Mouse (Mus musculus) v-Abl transformed pro-B cells (cell line): ENCODE measurements around the gene Card14.
"Not testable (repeated sequence)": the region's sequence is repeated elsewhere in the genome, so short reads cannot be mapped to it uniquely, and the experiment has no call there.

ENCODE experiments used
- in situ Hi-C, 2 experiments: fragments of 400-800 bp; cut with MboI; formaldehyde crosslinking; loops; one replicate each; pipeline ENCODE4 v1.15.1; 2025; ENCODE audit not compliant: unreplicated experiment in 2 of 2

Gene Card14

GRCm38 (mm10) chr11:119353946-119354345 lies 46.4 kb downstream of the Card14 start:
- in situ Hi-C loops, result no loop called here

DNA sequence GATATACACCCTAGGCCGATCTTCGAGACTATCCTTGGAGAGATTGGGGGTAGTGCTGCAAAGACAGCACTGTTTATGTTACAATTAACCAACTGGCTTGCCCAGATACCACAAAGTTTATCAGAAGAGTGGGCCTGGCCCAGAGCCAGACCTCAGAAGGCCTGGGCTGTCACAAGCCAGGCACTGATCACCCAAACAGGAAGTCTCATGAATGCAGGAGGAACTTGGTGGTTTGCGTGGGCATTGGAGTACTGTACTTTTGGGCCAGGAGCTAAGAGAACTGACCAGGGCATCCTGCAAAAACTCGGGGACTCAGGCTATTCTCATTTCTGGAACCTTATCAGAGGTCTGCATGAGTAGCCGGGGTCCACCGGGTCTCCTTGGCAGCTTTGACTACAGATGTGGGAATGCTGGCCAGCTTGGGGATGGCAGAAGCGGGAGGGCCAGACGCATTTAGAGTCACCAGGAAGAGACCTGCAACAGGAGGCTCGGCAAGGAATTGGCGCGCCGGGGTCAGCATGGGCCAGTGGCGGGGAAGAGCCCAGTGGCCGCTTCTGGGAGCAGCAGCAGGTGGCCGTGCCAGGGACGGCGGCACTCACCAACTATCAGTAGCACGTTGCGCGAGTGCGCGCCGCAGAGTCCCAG lies 47.4 kb downstream of the Card14 start:
- in situ Hi-C loops, result no loop called here

DNA sequence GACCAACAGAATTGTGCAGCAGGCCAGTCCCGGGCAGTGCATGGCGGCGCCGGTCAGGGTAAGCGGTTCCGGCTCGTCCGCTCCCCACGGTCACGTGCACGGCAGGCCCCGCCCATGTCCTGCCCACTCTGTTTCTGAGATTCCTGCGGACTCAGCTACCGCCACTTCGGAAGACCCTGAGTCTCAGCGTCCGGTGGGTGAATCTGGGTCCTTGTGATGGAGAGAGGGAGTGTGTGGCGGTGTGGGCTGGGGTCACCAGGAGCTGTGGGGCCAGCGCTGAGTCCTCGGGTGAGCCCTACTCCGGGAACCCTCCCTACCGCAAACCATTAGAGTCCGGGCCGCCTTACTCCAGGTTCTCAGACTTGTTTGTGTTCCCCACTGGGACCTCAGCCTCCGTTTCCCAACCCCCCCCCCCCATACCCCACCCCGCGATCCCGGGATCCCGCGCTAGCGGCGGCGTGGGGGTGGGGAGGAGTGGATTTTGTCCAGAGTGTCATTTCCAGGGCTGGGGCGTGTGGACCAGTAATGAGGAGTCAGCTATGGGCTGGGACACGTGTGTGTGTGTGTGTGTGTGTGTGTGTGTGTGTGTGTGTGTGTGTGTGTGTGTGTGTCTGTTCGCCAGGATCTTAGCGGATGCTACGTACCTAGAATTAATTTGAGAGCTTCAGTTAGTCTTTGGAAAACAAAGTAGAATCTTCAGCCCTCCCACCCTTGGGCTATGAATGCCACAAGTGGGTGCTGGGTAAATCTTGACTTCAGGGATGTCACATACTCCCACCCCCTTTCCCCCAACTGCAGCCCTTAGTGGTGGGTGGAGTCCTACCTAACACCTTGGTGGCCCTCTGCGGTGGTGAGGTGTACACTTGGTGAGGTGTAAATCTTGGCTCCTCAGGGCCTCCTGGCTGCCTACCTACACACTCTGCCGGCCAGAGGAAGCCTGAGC lies 48.1 kb downstream of the Card14 start, which contains the start of the genes Sgsh and Slc26a11:
Gene Sgsh, minus strand, starts transcription at position 94 of the 943 bp plus-strand sequence.
Gene Slc26a11, plus strand, starts transcription at position 115 of the 943 bp plus-strand sequence.
- in situ Hi-C loops, result no loop called here

DNA sequence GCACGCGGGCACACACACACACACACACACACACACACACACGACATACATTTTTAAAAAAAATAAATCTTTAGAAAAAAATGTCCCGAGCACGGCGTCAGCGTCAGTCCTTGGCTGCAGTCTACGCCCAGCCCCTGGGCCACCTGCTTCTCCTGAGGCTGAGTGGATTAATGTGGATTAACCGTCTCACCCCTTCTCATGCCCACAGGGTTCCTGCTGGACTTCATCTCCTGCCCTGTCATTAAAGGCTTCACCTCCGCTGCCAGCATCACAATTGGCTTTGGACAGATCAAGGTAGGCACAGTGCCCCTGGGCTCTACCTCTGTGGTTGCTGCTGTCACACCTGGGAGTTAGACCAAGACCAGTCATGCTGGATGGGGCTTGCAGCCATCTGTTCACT lies 51.5 kb downstream of the Card14 start:
- in situ Hi-C loops, result no loop called here

GRCm38 (mm10) chr11:119362769-119363533 lies 55.4 kb downstream of the Card14 start:
- in situ Hi-C loops, result no loop called here

- in situ Hi-C loops, result no loop called here
Measured at GRCm38 (mm10) chr11:119363534-119364145, 56.1 kb downstream of the Card14 start.

- in situ Hi-C loops, result no loop called here
Measured at GRCm38 (mm10) chr11:119375425-119375824, 67.9 kb downstream of the Card14 start.

DNA sequence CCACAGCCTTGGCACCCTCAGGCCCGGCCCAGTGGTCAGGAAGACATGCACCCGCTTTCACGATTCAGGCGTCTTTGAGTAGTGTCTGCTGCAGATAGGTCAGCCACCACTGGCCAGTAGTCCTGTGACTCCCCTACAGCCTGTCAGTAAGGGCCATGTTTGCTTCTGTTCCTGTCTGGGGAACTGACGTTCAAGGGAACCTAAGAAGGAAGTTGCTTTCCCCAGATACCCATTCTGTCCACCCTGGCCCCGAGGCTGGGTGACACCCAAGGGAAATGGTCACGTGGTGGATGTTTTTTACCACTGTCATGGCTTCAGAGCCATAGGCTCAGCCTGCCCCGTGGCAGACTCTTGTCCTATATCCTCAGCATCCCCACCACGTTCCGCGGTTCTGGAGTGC lies 69.8 kb downstream of the Card14 start:
- in situ Hi-C loops, result no loop called here

DNA sequence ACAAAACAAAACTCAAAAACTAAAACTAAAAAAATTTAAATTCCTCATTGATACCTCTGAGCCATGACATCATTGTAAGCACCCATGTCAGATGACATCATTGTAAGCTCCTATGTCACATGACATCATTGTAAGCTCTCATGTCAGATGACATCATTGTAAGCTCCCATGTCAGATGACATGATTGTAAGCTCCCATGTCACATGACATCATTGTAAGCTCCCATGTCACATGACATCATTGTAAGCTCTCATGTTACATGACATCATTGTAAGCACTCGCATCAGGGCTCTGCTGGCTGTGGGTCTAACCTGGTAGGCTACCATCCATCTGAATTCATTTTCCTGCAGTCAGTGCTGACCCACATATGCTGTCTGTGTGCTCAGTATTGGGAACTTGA lies 71.0 kb downstream of the Card14 start:
- in situ Hi-C loops, result no loop called here

DNA sequence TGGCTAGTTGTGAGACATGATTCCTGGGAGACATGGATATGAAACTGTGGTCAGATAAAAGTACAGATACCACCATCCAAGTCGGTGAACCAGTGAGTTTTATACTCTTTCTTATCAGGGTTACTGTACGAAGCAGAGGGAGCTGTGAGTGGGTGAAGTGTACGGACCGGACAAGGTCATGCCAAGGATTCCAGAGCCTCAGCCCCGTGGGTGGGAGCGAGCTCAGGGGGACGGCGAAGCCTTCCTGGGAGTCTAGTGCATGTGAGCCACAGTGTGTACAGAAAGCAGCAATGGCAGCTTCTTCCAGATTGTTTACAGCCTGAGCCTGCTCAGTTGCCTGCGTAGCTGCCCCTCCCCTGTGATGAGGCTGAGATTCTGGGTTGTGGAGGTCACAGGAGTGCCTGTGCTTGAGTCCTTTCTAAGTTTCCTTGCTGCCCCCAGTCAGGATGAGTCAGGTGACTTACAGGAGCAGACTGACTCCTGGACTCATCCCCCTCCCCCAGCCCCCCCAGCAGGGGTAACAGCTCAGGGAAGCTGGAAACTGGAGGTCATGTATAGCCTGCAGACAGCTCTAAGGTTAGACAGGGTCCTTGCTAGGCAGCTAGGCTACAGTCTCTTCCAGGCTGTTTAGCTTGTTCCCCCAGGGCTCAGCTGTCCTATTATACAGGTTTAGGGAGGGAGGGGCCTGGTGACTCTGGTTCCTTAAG lies 74.2 kb downstream of the Card14 start:
- in situ Hi-C loops, result no loop called here

DNA sequence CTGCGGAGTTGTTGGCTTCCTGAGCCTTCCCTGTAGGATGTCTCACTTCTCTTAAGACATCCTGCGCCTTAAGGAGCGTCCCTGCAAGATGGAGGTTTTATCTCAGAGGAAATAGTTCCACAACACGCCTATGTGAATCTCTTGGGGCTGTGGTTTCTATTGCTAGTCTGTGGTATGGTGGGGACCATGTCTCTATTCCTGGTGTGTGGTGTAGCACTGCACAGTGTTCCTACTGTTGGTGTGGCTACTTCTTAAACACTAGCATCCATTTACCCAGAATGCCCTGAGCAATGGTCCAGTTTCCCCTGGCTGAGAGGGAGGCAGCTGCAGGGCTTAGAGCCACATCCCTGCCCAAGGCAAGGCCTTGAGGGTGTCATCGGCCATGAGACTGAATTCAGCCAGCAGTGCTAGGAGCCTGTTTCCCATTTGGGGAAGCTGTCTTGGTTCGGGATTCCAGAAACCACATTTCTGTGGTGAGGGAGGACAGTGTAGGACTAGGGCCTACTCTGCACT lies 74.8 kb downstream of the Card14 start:
- in situ Hi-C loops, result no loop called here

DNA sequence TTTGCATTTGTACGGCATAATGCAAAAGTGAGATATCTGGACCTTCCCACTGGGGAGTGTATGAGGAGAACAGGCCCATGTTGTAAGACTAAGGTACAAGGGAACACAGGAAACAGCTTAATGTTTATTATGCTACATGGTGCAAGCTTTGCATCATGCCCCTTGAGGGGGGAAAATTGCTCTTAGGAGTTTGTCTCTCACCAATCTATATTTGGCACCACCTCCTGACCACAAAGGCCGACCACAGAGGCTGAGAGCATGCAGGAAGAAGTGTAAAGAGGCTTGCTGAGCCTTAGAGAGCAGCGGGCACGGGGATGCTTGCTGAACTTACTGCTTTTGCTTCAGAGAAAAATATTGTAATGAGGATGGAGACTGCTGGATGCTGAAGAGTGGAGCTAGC lies 77.3 kb downstream of the Card14 start:
- in situ Hi-C loops, result no loop called here

GRCm38 (mm10) chr11:119386306-119386705 lies 78.7 kb downstream of the Card14 start:
- in situ Hi-C loops, result no loop called here

- in situ Hi-C loops, result not testable (repeated sequence)
Measured at GRCm38 (mm10) chr11:119387273-119387672, 79.7 kb downstream of the Card14 start.

DNA sequence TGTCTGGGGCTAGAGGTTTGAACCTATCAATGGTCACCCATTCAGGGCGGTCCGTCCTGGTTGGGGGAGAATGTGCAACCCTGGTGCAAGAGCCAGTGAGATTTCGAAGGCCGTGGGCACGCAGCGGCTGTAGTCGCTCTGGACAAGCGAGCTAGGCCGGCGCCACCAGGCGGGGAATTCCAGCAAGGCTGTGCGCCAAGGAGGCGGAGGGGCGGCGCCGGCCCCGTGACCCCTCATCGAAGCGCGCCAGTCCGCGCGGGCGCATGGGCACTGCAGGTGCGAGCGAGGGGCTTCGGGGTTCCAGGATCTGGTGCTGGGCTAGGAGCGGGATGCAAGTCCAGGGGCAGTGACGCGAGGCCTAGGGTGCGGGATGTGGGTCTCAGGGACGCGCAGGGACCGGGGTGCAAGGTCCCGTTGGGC lies 82.3 kb downstream of the Card14 start:
- in situ Hi-C loops, result no loop called here

DNA sequence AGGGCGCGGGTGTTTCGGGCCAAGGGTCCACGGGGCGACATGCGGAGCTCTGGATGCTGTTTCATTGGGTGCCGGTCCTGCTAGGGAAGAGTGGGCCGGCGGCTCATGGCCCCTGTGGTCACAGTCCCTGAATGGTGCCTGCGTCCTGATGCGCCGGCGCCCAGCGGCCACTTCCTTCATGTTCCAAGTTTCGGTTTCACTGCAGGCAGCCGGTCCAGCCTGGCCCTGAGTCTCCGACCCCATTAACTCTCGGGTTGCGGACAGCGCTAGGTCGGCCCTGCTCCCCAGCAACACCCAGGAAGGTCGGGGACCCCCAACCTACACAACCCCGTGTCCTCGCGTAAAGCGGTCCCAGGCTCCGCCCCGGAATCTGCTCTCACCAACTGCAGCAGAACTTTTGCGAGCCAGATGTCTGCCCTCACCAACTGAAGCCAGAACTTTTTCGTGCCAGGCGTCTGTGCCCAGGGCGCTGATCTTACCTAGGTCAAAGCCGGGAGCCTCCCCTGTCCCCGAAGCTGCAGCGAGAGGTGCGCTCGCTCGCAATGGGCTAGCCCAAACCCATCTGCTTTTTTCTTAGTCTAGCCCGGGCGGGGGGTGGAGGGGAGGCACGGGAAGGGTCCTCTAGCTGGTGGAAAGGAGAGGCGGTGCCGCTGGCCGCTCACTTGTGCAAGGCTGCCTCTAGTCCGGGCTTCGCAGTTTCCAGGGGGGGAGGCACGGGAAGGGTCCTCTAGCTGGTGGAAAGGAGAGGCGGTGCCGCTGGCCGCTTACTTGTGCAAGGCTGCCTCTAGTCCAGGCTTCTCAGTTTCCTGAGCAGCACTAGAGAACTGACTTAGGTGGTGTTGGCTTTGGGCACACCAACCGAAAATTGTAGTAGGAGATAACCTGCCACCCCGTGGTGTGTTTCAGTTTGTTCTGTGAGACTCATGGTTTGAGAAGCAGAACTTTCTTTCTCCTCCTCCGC lies 83.0 kb downstream of the Card14 start:
- in situ Hi-C loops, result no loop called here

GRCm38 (mm10) chr11:119391386-119392000 lies 83.9 kb downstream of the Card14 start:
- in situ Hi-C loops, result no loop called here

- in situ Hi-C loops, result no loop called here
Measured at GRCm38 (mm10) chr11:119392001-119392614, 84.5 kb downstream of the Card14 start.
